13 mouse cellular contexts compared by ENCODE assay signal in the genomic region with DNA sequence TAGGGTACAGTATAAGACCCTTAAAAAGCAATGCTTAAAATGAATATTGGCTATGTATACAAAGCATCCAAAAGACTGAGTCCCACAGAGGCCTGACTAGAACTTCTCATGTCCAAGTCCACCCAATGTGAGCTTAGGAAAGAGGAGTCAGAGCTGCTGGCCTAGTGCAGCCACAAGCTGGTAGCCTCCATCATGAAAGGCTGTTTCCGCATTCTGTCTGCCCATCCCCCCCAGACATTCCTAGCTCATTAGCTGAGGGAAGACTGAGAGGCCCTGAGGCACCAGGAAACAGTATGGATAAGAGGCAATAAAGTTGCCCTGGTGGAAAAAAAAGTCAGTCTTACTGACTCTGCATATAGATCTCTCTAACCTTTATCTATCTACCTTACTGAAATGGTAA. TPM values are rescaled to one million over a fixed set of nuclear protein-coding genes. Genes with fewer than 3 reads are reported as not detected.
DNase-seq lines count a peak whose midpoint lies in the region; ATAC-seq and TF ChIP-seq lines count a peak whose summit lies in the region.
"Had no signal": no experiment of that assay in that cellular context is flagged by ENCODE, and none has a peak within 500 bp of the region (broad histone marks: within the 10 kb centered on the region; RNA-seq: fewer than 3 reads in every experiment).

No protein-coding gene starts in this region.

- H3K27ac ChIP-seq in forebrain, embryonic 11.5 days (ENCODE audit: low read depth, low read length) = no peak overlapping the region
- no peak overlapping the region for H3K27ac ChIP-seq in forebrain, postnatal 0 days (ENCODE audit: low read depth, low read length)
- H3K27ac ChIP-seq in limb, embryonic 10.5 days = peak overlapping the region; percentile 80

- ATAC-seq in forebrain, embryonic 11.5 days (replicated peaks; ENCODE audit: low FRiP score) = peak; percentile 49; the same call in 1 of the 2 replicates
- ATAC-seq in forebrain, postnatal 0 days = no peak
- no peak for ATAC-seq in megakaryocyte, adult 5-6 weeks (ENCODE audit: poor library complexity, severe bottlenecking)

- no peaks in the 10 kb centered on the region for H3K27me3 ChIP-seq in forebrain, embryonic 11.5 days (ENCODE audit: control insufficient read depth, insufficient read depth, low read length)
- H3K27me3 ChIP-seq in forebrain, postnatal 0 days (ENCODE audit: insufficient read depth, low read length) = no peaks in the 10 kb centered on the region
- no peaks in the 10 kb centered on the region for H3K27me3 ChIP-seq in limb, embryonic 10.5 days (ENCODE audit: low read depth, poor library complexity, severe bottlenecking)

- WGBS in forebrain, embryonic 11.5 days = 36% methylated on average over 1 of the region's 1 CpGs
- WGBS in forebrain, postnatal 0 days = 42% methylated on average over 1 of the region's 1 CpGs
- WGBS in limb, embryonic 10.5 days = 19% methylated on average over 1 of the region's 1 CpGs

- TF ChIP-seq CTCF in forebrain, postnatal 0 days (IDR thresholded peaks at IDR 0.05; ENCODE audit: low read depth) = no peak

- no peaks in the 10 kb centered on the region for H3K9me3 ChIP-seq in forebrain, embryonic 11.5 days (ENCODE audit: control insufficient read depth, low read length)
- no peaks in the 10 kb centered on the region for H3K9me3 ChIP-seq in forebrain, postnatal 0 days (ENCODE audit: low read length)
- no peaks in the 10 kb centered on the region for H3K9me3 ChIP-seq in limb, embryonic 10.5 days (replicated peaks)

- peaks cover 2% of the 10 kb centered on the region; the same call in 1 of the 2 replicates for H3K36me3 ChIP-seq in forebrain, embryonic 11.5 days (ENCODE audit: control insufficient read depth, insufficient read depth, low read length)
- H3K36me3 ChIP-seq in forebrain, postnatal 0 days (ENCODE audit: insufficient read depth) = no peaks in the 10 kb centered on the region
- peaks cover 12% of the 10 kb centered on the region for H3K36me3 ChIP-seq in limb, embryonic 10.5 days

- no peak overlapping the region for H3K9ac ChIP-seq in forebrain, embryonic 11.5 days (ENCODE audit: low read length)
- no peak overlapping the region for H3K9ac ChIP-seq in forebrain, postnatal 0 days

- peaks cover 5% of the 10 kb centered on the region; the same call in 1 of the 2 replicates for H3K4me1 ChIP-seq in forebrain, embryonic 11.5 days (replicated peaks; ENCODE audit: control insufficient read depth, insufficient read depth, low read length)
- no peaks in the 10 kb centered on the region for H3K4me1 ChIP-seq in forebrain, postnatal 0 days (ENCODE audit: insufficient read depth)
- H3K4me1 ChIP-seq in limb, embryonic 10.5 days = peaks cover 49% of the 10 kb centered on the region

- no peak overlapping the region for H3K4me2 ChIP-seq in forebrain, embryonic 11.5 days (ENCODE audit: low read depth, low read length, severe bottlenecking)
- no peak overlapping the region for H3K4me2 ChIP-seq in forebrain, postnatal 0 days (ENCODE audit: low read depth)

- no peak for DNase-seq in forebrain, embryonic 11.5 days (ENCODE audit: low spot score)
- DNase-seq in forebrain, postnatal 0 days = no peak
- peak; percentile 24 for DNase-seq in kidney, postnatal 10 days
- no peak for DNase-seq in kidney, adult 11 months
- peak; percentile 78 for DNase-seq in embryo, embryonic 10.5 days (ENCODE audit: low spot score)
- peak; percentile 68 for DNase-seq in limb, embryonic 10.5 days (ENCODE audit: low spot score)
- no peak for DNase-seq in left cerebral cortex, adult 11 months (ENCODE audit: low spot score)
- DNase-seq: adrenal gland, postnatal 36 days; cerebellum, adult 8-10 months; gastrocnemius, postnatal 25 days; kidney, adult 18-20 months; lung, adult 2 months had no signal

- no peak overlapping the region for H3K4me3 ChIP-seq in forebrain, embryonic 11.5 days (ENCODE audit: low read depth, low read length)
- H3K4me3 ChIP-seq in forebrain, postnatal 0 days (ENCODE audit: low read depth, low read length) = no peak overlapping the region
- no peak overlapping the region for H3K4me3 ChIP-seq in limb, embryonic 10.5 days

RNA-seq across cellular contexts. Expression of a gene that starts 13.4 kb away (rescaled TPM):
- polyA plus RNA-seq in forebrain, embryonic 11.5 days (2014; fragmentation: Nextera tagmentation; extraction: Ambion mirVana) = 36.2 and 37.6 TPM in 2 replicates
- 27.2 and 35.9 TPM in 2 replicates for total RNA-seq in forebrain, postnatal 0 days (2014; rRNA removed)
- 65.9 and 69.3 TPM in 2 replicates for polyA plus RNA-seq in forebrain, postnatal 0 days (2015; fragmentation: Nextera tagmentation; extraction: Ambion mirVana)
- polyA plus RNA-seq in limb, embryonic 10.5 days (2016; fragmentation: Nextera tagmentation; extraction: Ambion mirVana) = 43.1 and 44.2 TPM in 2 replicates
- total RNA-seq in megakaryocyte, adult 5-6 weeks (2015) = 190 and 197 TPM in 2 replicates
- 64.1 and 69.4 TPM in 2 replicates for total RNA-seq in megakaryocyte, adult 5-6 weeks (2017)

Comparison
In these comparisons a context has a peak if more than half of its experiments do, and no peak if none do; other contexts are left out.
1. DNase-seq: peak in kidney, postnatal 10 days (single experiment), embryo, embryonic 10.5 days (single experiment) and limb, embryonic 10.5 days (single experiment); none in forebrain, embryonic 11.5 days (single experiment), forebrain, postnatal 0 days (single experiment), kidney, adult 11 months (single experiment) and left cerebral cortex, adult 11 months (single experiment).